Mouse (Mus musculus): Measurements from ENCODE around the gene Ccnb2.

Ccnb2 gene

DNA sequence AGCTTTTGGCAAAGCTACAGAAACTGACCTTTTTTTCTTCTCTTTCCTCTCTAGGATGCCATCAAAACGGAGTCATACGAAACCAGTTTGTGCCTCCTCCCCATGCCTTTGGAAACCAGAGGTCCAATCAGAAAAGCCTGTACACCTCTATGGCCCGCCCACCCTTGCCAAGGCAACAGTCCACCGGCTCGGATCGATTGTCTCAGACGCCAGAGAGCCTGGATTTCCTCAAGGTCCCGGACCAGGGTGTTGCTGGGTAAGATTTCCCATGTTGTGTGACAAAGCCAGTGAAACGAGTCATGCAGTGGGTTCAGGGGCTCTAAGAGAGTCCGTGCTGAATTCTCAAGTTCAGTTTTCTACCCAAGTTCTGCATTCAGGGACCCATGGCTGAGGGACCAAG, 37.6 kb downstream of the Ccnb2 start:
- no peak for DNase-seq

DNA sequence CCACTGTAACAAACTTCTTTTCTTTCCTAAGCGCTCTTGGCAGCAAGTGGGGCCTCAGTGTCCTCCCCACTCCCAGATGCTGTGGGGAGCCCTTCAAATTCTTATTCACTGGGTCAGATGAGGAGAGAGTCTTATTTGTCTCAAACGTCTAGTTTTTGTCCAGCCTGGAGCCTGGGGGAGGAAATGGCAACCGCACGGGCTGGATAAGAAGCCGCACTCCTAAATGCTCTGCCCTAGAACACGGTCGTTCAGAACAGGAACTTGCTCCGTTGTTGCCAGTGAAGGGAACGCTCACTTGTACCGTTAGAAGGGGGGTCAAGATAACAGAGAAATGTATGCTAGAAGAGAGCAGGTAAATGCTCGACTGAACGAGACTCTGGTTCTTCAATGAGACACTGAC, 39.3 kb downstream of the Ccnb2 start:
- DNase-seq: no peak

GRCm38 (mm10) chr9:70379502-70380467, 41.6 kb downstream of the Ccnb2 start:
- DNase-seq: no peak

DNA sequence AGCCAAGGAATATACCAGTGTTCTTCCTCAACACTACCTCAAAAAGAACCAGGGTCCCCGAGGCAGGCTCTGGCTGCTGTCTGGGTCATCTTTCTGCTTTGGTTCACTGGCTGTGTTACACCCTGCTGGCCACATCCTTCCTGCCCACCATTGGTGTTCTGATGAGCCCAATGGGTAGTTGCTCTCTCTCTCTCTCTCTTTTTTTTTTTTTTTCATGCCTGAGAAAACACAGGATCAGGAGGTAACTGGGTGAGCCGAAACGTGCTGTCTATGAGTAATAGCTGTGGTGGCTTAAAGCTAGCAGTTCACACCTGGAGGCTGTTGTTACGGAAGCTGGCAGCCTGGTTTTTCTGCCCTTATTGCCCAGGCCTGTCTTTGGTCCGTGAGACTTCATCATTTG, 49.7 kb downstream of the Ccnb2 start:
- DNase-seq: no peak

DNA sequence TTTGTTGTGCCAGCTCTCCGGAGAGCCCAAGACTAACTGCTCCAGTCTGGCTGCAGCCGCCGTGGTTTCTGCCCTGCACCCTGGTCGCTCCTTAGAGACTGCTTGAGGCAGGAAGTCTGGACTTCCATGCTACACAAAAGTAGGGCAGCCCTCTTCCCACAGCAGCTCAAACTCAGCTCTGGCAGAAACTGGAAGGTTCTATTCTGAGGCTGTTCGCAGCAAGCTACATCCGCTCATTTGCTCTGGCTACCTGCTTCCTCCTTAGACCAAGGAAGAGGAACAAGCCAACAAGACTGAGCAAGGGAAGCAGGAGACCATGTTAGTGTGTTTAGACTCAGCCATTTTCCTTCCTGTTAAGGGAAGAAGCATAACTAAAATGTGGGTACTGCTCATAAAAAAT, 54.4 kb downstream of the Ccnb2 start:
- no peak for DNase-seq

DNA sequence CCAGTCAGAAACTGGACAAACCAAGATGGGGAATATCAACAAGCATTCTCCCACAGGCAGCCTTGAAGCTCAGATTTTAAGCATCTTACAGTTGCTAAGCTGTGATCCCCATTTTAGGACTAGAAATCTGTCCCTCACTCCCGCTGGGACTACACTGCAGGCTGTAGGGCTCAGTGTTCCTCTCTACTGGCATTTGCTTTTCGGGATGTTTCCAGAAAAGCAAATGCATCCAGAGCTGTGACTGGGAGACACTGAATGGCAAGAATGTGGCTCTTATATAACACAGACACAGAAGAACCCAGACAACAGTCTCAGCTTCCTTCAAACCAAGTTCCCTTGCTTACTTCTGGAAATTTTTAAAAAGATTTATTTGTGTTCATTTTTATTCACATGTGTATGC, 55.4 kb downstream of the Ccnb2 start:
- no peak for DNase-seq

- no peak for DNase-seq
Observed at GRCm38 (mm10) chr9:70364741-70365140, 56.6 kb downstream of the Ccnb2 start.

DNA sequence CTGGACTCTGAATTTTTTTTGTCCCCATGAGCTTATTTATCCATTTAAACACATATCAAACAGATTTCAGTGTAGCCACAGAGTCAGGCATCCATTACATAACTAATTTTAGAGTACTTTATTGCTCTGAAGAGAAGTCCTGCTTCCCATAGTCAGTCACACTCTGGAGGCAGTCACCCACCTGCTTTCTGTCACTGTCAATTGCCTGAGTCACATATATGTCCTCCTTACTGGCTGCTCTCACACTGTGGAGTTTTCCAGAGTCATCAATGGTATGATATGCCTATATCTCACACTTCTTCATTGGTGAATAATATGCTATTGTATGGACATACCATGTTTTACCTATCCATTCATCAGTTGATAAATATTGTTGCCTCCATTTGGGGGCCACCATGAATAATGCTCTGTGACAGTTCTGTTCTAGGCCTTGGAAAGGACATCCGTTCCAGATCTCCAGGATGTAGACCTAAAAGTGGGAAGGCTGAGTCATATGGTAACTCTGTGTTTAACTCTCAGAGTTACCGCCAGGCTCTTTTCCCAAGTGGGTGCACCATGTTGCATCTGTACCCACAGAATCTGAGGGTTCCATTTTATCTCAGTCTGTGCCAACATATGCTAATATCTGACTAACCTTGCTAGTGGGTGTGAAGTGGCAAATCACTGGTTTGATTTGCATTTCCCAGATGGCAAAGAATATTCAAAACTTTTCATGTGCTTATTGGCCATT, 61.8 kb downstream of the Ccnb2 start:
- no peak for DNase-seq
